Mouse (Mus musculus) stomach, postnatal 0 days (tissue): ENCODE measurements around the gene Oscar. TPM values are rescaled to one million over a fixed set of nuclear protein-coding genes. Genes with fewer than 3 reads are reported as not detected.
"Not testable (repeated sequence)": the region's sequence is repeated elsewhere in the genome, so short reads cannot be mapped to it uniquely, and the experiment has no call there.

Source experiments
- ATAC-seq: fragments of 200-750 bp; cut with Nextera tagmentation; 2 replicates; pipeline ENCODE4 v1.8.0; 2017; ENCODE audit not compliant: low FRiP score, low TSS enrichment
- DNase-seq: peaks from one replicate; pipeline ENCODE4 v3.0.0-alpha.2; 2016; ENCODE audit warnings: low spot score
- H3K27ac ChIP-seq: fragments of 300-500 bp; sonication (generic); replicated peaks from 2 replicates; pipeline ENCODE4 v1.5.1; 2014; ENCODE audit warnings: mild to moderate bottlenecking, control low read depth
- H3K27me3 ChIP-seq: fragments of 300-500 bp; sonication (generic); 2 replicates; pipeline ENCODE4 v1.6.1; 2014; ENCODE audit warnings: low read length; ENCODE audit not compliant: control insufficient read depth, insufficient read depth
- H3K36me3 ChIP-seq: fragments of 300-500 bp; sonication (generic); 2 replicates; pipeline ENCODE4 v1.6.1; 2014; ENCODE audit warnings: low read length, mixed read lengths; ENCODE audit not compliant: control insufficient read depth, insufficient read depth
- H3K4me1 ChIP-seq: fragments of 300-500 bp; sonication (generic); replicated peaks from 2 replicates; pipeline ENCODE4 v1.6.1; 2014; ENCODE audit warnings: antibody characterized with exemption; ENCODE audit not compliant: control insufficient read depth, insufficient read depth
- H3K4me2 ChIP-seq: fragments of 300-500 bp; sonication (generic); replicated peaks from 2 replicates; pipeline ENCODE4 v1.6.1; 2014; ENCODE audit warnings: low read depth, mild to moderate bottlenecking, control low read depth, moderate library complexity
- H3K4me3 ChIP-seq: fragments of 300-500 bp; sonication (generic); 2 replicates; pipeline ENCODE4 v1.5.1; 2014; ENCODE audit warnings: low read depth, low read length, control low read depth
- H3K9ac ChIP-seq: fragments of 300-500 bp; sonication (generic); 2 replicates; pipeline ENCODE4 v1.6.1; 2014; ENCODE audit warnings: mild to moderate bottlenecking, low read length, control low read depth, mixed read lengths
- H3K9me3 ChIP-seq: fragments of 300-500 bp; sonication (generic); 2 replicates; pipeline ENCODE4 v1.6.1; 2016; ENCODE audit warnings: low read length; ENCODE audit not compliant: control insufficient read depth
- CTCF ChIP-seq: IDR thresholded peaks from 2 replicates; pipeline ENCODE4 v1.5.1; 2016; ENCODE audit warnings: antibody characterized with exemption, low read depth, mild to moderate bottlenecking, moderate library complexity
- EP300 ChIP-seq: optimal IDR thresholded peaks from 2 replicates; pipeline ENCODE3; 2016; ENCODE audit warnings: antibody characterized with exemption
- WGBS: fragments of 180-500 bp; shearing (Covaris S2); extraction: QIAGEN DNeasy Blood & Tissue Kit; methylation state at CpG from one replicate; pipeline ENCODE4 v1.1.7; 2014; 5-methylcytosine and 5-hydroxymethylcytosine counted together
- polyA plus RNA-seq: library from polyadenylated mRNA; unstranded; fragments of >200 nt; fragmentation: Nextera tagmentation; extraction: Ambion mirVana; gene quantifications from 2 replicates; pipeline ENCODE4 v1.2.1, GENCODE M21; 2015

The Oscar gene
- polyA plus RNA-seq, 1 experiment from 2014 or later = 0.06 TPM

GRCm38 (mm10) chr7:3578952-3579546, 36.9 kb downstream of the Oscar start:
- Histone ChIP-seq H3K4me1 (no peaks in the 10 kb centered on the region), H3K9ac (no peak overlapping the region), H3K27ac (no peak overlapping the region), H3K9me3 (no peaks in the 10 kb centered on the region), H3K4me3 (no peak overlapping the region), H3K4me2 (no peak overlapping the region), H3K36me3 (no peaks in the 10 kb centered on the region), H3K27me3 (no peaks in the 10 kb centered on the region)
- DNase-seq (no peak), ATAC-seq (no peak)
- 54% methylated on average over 6 of the region's 6 CpGs for WGBS
- no peak for TF ChIP-seq CTCF
- TF ChIP-seq EP300 = no peak

GRCm38 (mm10) chr7:3578196-3578595, 37.8 kb downstream of the Oscar start:
- no peak overlapping the region for H3K4me3 ChIP-seq
- DNase-seq (no peak), ATAC-seq (no peak)
- H3K27me3 ChIP-seq = no peaks in the 10 kb centered on the region
- H3K4me1 ChIP-seq = no peaks in the 10 kb centered on the region
- no peaks in the 10 kb centered on the region for H3K9me3 ChIP-seq
- H3K27ac ChIP-seq = no peak overlapping the region
- no peaks in the 10 kb centered on the region for H3K36me3 ChIP-seq
- TF ChIP-seq CTCF (peak; percentile 33), EP300 (no peak)
- no peak overlapping the region for H3K9ac ChIP-seq
- 74% methylated on average over 2 of the region's 2 CpGs for WGBS
- H3K4me2 ChIP-seq = no peak overlapping the region

GRCm38 (mm10) chr7:3576354-3577124, 39.4 kb downstream of the Oscar start:
- Histone ChIP-seq H3K9ac (no peak overlapping the region), H3K27ac (no peak overlapping the region), H3K27me3 (no peaks in the 10 kb centered on the region), H3K4me1 (no peaks in the 10 kb centered on the region), H3K36me3 (no peaks in the 10 kb centered on the region), H3K4me3 (no peak overlapping the region), H3K4me2 (no peak overlapping the region), H3K9me3 (no peaks in the 10 kb centered on the region)
- 70% methylated on average over 5 of the region's 5 CpGs for WGBS
- no peak for ATAC-seq
- no peak for TF ChIP-seq CTCF
- no peak for DNase-seq

- no peaks in the 10 kb centered on the region for H3K9me3 ChIP-seq
- no peak overlapping the region for H3K9ac ChIP-seq
- H3K27me3 ChIP-seq = no peaks in the 10 kb centered on the region
- no peak overlapping the region for H3K27ac ChIP-seq
- ATAC-seq (no peak), DNase-seq (no peak)
- H3K4me3 ChIP-seq = no peak overlapping the region
- no peaks in the 10 kb centered on the region for H3K4me1 ChIP-seq
- no peak overlapping the region for H3K4me2 ChIP-seq
- 39% methylated on average over 5 of the region's 5 CpGs for WGBS
- TF ChIP-seq CTCF (peak; percentile 34), EP300 (no peak)
- no peaks in the 10 kb centered on the region for H3K36me3 ChIP-seq
Observed at GRCm38 (mm10) chr7:3574216-3574615, 41.7 kb downstream of the Oscar start.

GRCm38 (mm10) chr7:3571847-3572246, 44.1 kb downstream of the Oscar start:
- no peak for DNase-seq
- no peaks in the 10 kb centered on the region for H3K9me3 ChIP-seq
- TF ChIP-seq EP300 = no peak
- TF ChIP-seq CTCF = no peak

GRCm38 (mm10) chr7:3570580-3570979, 45.4 kb downstream of the Oscar start:
- not testable (repeated sequence) for ATAC-seq, H3K9me3 ChIP-seq, DNase-seq, H3K4me2 ChIP-seq, H3K4me1 ChIP-seq, H3K27me3 ChIP-seq, H3K27ac ChIP-seq, H3K4me3 ChIP-seq, H3K36me3 ChIP-seq, H3K9ac ChIP-seq
- 80% methylated on average over 3 of the region's 3 CpGs for WGBS

More at GRCm38 (mm10) chr7:3571847-3572246, 44.1 kb downstream of the Oscar start:
- Histone ChIP-seq H3K4me2 (no peak overlapping the region), H3K9ac (no peak overlapping the region), H3K4me3 (no peak overlapping the region), H3K27me3 (no peaks in the 10 kb centered on the region), H3K36me3 (no peaks in the 10 kb centered on the region), H3K4me1 (no peaks in the 10 kb centered on the region), H3K27ac (no peak overlapping the region)
- 77% methylated on average over 1 of the region's 1 CpGs for WGBS
- no peak for ATAC-seq
